Mouse (Mus musculus): ENCODE results near the gene Map4k4. TPM values are rescaled to one million over a fixed set of nuclear protein-coding genes. Genes with fewer than 3 reads are reported as not detected.

The Map4k4 gene
- polyA plus RNA-seq, 1 experiment = 147 TPM

GRCm38 (mm10) chr1:39947179-39947578, 46.5 kb downstream of the Map4k4 start:
- Histone ChIP-seq H3K27me3 (ENCODE audit: control insufficient read depth, insufficient read depth, insufficient read length) (no peaks in the 10 kb centered on the region), H3K4me3 (no peak overlapping the region), H3K79me2 (ENCODE audit: control insufficient read depth, insufficient read depth) (peaks cover 100% of the 10 kb centered on the region), H3K36me3 (ENCODE audit: control insufficient read depth, insufficient read depth) (no peaks in the 10 kb centered on the region), H3ac (ENCODE audit: control insufficient read depth, insufficient read length) (no peak overlapping the region), H3K4me2 (ENCODE audit: low read depth) (no peak overlapping the region)
- no peak for TF ChIP-seq CEBPB (IDR thresholded peaks at IDR 0.05; ENCODE audit: insufficient read depth, poor library complexity, severe bottlenecking)
- TF ChIP-seq TCF12 (IDR thresholded peaks at IDR 0.05; ENCODE audit: insufficient read depth, poor library complexity, severe bottlenecking) = no peak
- TF ChIP-seq MYOD1 (IDR thresholded peaks at IDR 0.05; ENCODE audit: control insufficient read depth in 1 of 3, insufficient read length in 2 of 3, low read depth in 2 of 3) = no peak
- no peak for TF ChIP-seq E2F4 (IDR thresholded peaks at IDR 0.05; ENCODE audit: insufficient read depth)
- TF ChIP-seq REST (IDR thresholded peaks at IDR 0.05; ENCODE audit: insufficient read depth, insufficient read length) = no peak
- no peak for TF ChIP-seq USF1 (IDR thresholded peaks at IDR 0.05; ENCODE audit: low read depth)
- TF ChIP-seq MYOG (IDR thresholded peaks at IDR 0.05; ENCODE audit: control insufficient read depth in 1 of 3, insufficient read depth in 1 of 3, insufficient read length in 2 of 3, low read depth in 2 of 3) = no peak
- no peak for TF ChIP-seq SRF (IDR thresholded peaks at IDR 0.05; ENCODE audit: control insufficient read depth, insufficient read length, low read depth)
- TF ChIP-seq POLR2A (IDR thresholded peaks at IDR 0.05; ENCODE audit: insufficient read length, low read depth) = no peak
- no peak for TF ChIP-seq TCF3 (IDR thresholded peaks at IDR 0.05; ENCODE audit: insufficient read length, low read depth)
- TF ChIP-seq POLR2AphosphoS2 (IDR thresholded peaks at IDR 0.05; ENCODE audit: insufficient read length, low read depth) = no peak
- TF ChIP-seq MAX (IDR thresholded peaks at IDR 0.05; ENCODE audit: low read depth) = no peak

DNA sequence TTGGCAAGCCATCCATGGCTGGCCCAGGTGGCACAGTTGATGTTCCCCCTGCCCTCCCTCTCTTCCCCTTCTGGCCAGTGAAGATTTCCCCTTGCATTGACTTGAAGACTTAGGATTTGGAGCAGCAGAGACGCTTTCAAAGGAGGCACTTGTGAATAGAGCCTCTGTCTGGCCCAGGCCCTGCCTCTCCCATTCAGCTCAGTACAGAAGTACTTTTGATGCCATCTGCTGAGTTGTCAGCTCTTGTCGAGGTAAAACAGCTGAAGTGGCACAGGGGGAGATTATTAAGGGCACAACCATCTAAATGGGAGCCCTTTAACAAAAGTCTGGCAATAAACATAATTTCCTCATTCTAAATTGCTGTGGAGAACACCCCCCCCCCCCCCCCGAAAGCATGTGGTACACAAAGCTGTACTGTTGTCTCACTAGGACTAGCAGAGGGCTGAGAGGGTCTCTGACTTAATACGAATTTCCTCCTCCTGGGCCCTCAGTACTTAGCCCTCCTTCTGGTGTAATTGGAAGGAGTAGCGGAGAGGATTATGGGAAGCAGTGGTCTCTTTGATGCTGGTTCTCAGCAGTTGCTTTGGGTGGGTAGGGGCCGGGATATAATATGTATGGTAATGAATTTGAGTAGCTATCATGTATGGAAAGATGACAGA, 47.1 kb downstream of the Map4k4 start:
- Histone ChIP-seq H3K36me3 (ENCODE audit: control insufficient read depth, insufficient read depth) (no peaks in the 10 kb centered on the region), H3ac (ENCODE audit: control insufficient read depth, insufficient read length) (no peak overlapping the region), H3K27me3 (ENCODE audit: control insufficient read depth, insufficient read depth, insufficient read length) (no peaks in the 10 kb centered on the region), H3K79me2 (ENCODE audit: control insufficient read depth, insufficient read depth) (peaks cover 100% of the 10 kb centered on the region), H3K4me3 (no peak overlapping the region), H3K4me2 (ENCODE audit: low read depth) (no peak overlapping the region)
- no peak for TF ChIP-seq POLR2A (IDR thresholded peaks at IDR 0.05; ENCODE audit: insufficient read length, low read depth)
- no peak for TF ChIP-seq MYOD1 (IDR thresholded peaks at IDR 0.05; ENCODE audit: control insufficient read depth in 1 of 3, insufficient read length in 2 of 3, low read depth in 2 of 3)
- no peak for TF ChIP-seq REST (IDR thresholded peaks at IDR 0.05; ENCODE audit: insufficient read depth, insufficient read length)
- no peak for TF ChIP-seq TCF12 (IDR thresholded peaks at IDR 0.05; ENCODE audit: insufficient read depth, poor library complexity, severe bottlenecking)
- no peak for TF ChIP-seq POLR2AphosphoS2 (IDR thresholded peaks at IDR 0.05; ENCODE audit: insufficient read length, low read depth)
- no peak for TF ChIP-seq SRF (IDR thresholded peaks at IDR 0.05; ENCODE audit: control insufficient read depth, insufficient read length, low read depth)
- no peak for TF ChIP-seq MAX (IDR thresholded peaks at IDR 0.05; ENCODE audit: low read depth)

- Histone ChIP-seq H3ac (ENCODE audit: control insufficient read depth, insufficient read length) (no peak overlapping the region), H3K27me3 (ENCODE audit: control insufficient read depth, insufficient read depth, insufficient read length) (no peaks in the 10 kb centered on the region), H3K36me3 (ENCODE audit: control insufficient read depth, insufficient read depth) (no peaks in the 10 kb centered on the region), H3K4me2 (ENCODE audit: low read depth) (no peak overlapping the region), H3K4me3 (no peak overlapping the region), H3K79me2 (ENCODE audit: control insufficient read depth, insufficient read depth) (peaks cover 100% of the 10 kb centered on the region)
- TF ChIP-seq POLR2A (IDR thresholded peaks at IDR 0.05; ENCODE audit: insufficient read length, low read depth) = no peak
- TF ChIP-seq MYOG (IDR thresholded peaks at IDR 0.05; ENCODE audit: control insufficient read depth in 1 of 3, insufficient read depth in 1 of 3, insufficient read length in 2 of 3, low read depth in 2 of 3) = no peak
- no peak for TF ChIP-seq MYOD1 (IDR thresholded peaks at IDR 0.05; ENCODE audit: control insufficient read depth in 1 of 3, insufficient read length in 2 of 3, low read depth in 2 of 3)
- TF ChIP-seq TCF3 (IDR thresholded peaks at IDR 0.05; ENCODE audit: insufficient read length, low read depth) = no peak
- TF ChIP-seq REST (IDR thresholded peaks at IDR 0.05; ENCODE audit: insufficient read depth, insufficient read length) = no peak
- TF ChIP-seq CEBPB (IDR thresholded peaks at IDR 0.05; ENCODE audit: insufficient read depth, poor library complexity, severe bottlenecking) = no peak
- TF ChIP-seq SRF (IDR thresholded peaks at IDR 0.05; ENCODE audit: control insufficient read depth, insufficient read length, low read depth) = no peak
Measured at GRCm38 (mm10) chr1:39949205-39949604, 48.5 kb downstream of the Map4k4 start.

DNA sequence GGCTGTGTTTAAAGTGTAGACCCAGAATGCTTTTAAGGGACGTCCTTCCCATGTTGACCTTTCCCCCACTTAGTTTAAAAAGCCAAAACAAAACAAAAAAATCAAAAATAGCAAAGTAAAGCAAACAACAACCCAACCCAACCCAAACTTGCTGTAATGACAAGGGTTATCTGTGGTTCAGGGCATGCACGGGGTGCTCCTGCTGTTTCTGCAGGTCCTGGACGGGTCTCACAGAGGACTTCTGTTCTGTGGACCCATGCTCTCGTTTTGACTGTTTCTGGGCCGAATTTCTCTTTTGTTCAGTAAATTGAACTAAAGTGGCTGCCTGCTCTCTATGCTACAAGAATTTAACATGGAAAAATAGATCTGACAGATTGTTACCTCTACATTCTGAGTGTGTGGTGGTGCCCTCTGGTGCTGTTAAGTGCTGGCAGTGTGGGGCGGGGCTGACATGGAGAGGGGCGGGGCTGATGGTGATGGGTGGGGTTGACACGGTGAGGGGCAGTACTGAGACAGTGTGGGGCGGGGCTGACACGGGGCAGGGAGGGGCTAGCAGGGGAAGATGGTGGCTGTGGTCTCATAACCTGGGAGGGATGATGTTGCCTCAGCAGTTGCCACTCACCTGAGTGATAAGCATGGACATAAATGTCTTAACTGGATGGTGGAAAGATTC, 49.2 kb downstream of the Map4k4 start:
- Histone ChIP-seq H3K4me2 (ENCODE audit: low read depth) (no peak overlapping the region), H3K79me2 (ENCODE audit: control insufficient read depth, insufficient read depth) (peaks cover 100% of the 10 kb centered on the region), H3K4me3 (no peak overlapping the region), H3K27me3 (ENCODE audit: control insufficient read depth, insufficient read depth, insufficient read length) (no peaks in the 10 kb centered on the region), H3K36me3 (ENCODE audit: control insufficient read depth, insufficient read depth) (no peaks in the 10 kb centered on the region), H3ac (ENCODE audit: control insufficient read depth, insufficient read length) (no peak overlapping the region)
- no peak for TF ChIP-seq MYOD1 (IDR thresholded peaks at IDR 0.05; ENCODE audit: control insufficient read depth in 1 of 3, insufficient read length in 2 of 3, low read depth in 2 of 3)
- peak; percentile 43 for TF ChIP-seq POLR2AphosphoS2 (IDR thresholded peaks at IDR 0.05; ENCODE audit: insufficient read length, low read depth)
- TF ChIP-seq REST (IDR thresholded peaks at IDR 0.05; ENCODE audit: insufficient read depth, insufficient read length) = no peak
- TF ChIP-seq TCF3 (IDR thresholded peaks at IDR 0.05; ENCODE audit: insufficient read length, low read depth) = no peak
- TF ChIP-seq USF1 (IDR thresholded peaks at IDR 0.05; ENCODE audit: low read depth) = no peak
- no peak for TF ChIP-seq POLR2A (IDR thresholded peaks at IDR 0.05; ENCODE audit: insufficient read length, low read depth)
- no peak for TF ChIP-seq TCF12 (IDR thresholded peaks at IDR 0.05; ENCODE audit: insufficient read depth, poor library complexity, severe bottlenecking)

GRCm38 (mm10) chr1:39950590-39950989, 49.9 kb downstream of the Map4k4 start:
- H3K4me2 ChIP-seq (ENCODE audit: low read depth) = no peak overlapping the region
- no peaks in the 10 kb centered on the region for H3K27me3 ChIP-seq (ENCODE audit: control insufficient read depth, insufficient read depth, insufficient read length)
- peaks cover 100% of the 10 kb centered on the region for H3K79me2 ChIP-seq (ENCODE audit: control insufficient read depth, insufficient read depth)
- H3K36me3 ChIP-seq (ENCODE audit: control insufficient read depth, insufficient read depth) = no peaks in the 10 kb centered on the region
- TF ChIP-seq E2F4 (IDR thresholded peaks at IDR 0.05; ENCODE audit: insufficient read depth) = no peak
- no peak for TF ChIP-seq SRF (IDR thresholded peaks at IDR 0.05; ENCODE audit: control insufficient read depth, insufficient read length, low read depth)
- no peak for TF ChIP-seq MYOD1 (IDR thresholded peaks at IDR 0.05; ENCODE audit: control insufficient read depth in 1 of 3, insufficient read length in 2 of 3, low read depth in 2 of 3)
- TF ChIP-seq USF1 (IDR thresholded peaks at IDR 0.05; ENCODE audit: low read depth) = no peak
- TF ChIP-seq POLR2AphosphoS2 (IDR thresholded peaks at IDR 0.05; ENCODE audit: insufficient read length, low read depth) = no peak
- no peak for TF ChIP-seq POLR2A (IDR thresholded peaks at IDR 0.05; ENCODE audit: insufficient read length, low read depth)
- TF ChIP-seq TCF3 (IDR thresholded peaks at IDR 0.05; ENCODE audit: insufficient read length, low read depth) = no peak
- TF ChIP-seq MAX (IDR thresholded peaks at IDR 0.05; ENCODE audit: low read depth) = no peak
- TF ChIP-seq TCF12 (IDR thresholded peaks at IDR 0.05; ENCODE audit: insufficient read depth, poor library complexity, severe bottlenecking) = no peak
- no peak for TF ChIP-seq MYOG (IDR thresholded peaks at IDR 0.05; ENCODE audit: control insufficient read depth in 1 of 3, insufficient read depth in 1 of 3, insufficient read length in 2 of 3, low read depth in 2 of 3)
- no peak for TF ChIP-seq REST (IDR thresholded peaks at IDR 0.05; ENCODE audit: insufficient read depth, insufficient read length)
- TF ChIP-seq CEBPB (IDR thresholded peaks at IDR 0.05; ENCODE audit: insufficient read depth, poor library complexity, severe bottlenecking) = no peak
- no peak overlapping the region for H3K4me3 ChIP-seq
- H3ac ChIP-seq (ENCODE audit: control insufficient read depth, insufficient read length) = no peak overlapping the region
